Mouse (Mus musculus) ES-E14 (cell line): Measurements from ENCODE around the gene Parp4. TPM values are rescaled to one million over a fixed set of nuclear protein-coding genes. Genes with fewer than 3 reads are reported as not detected.

Experiments
- DNase-seq: peaks from one replicate; pipeline ENCODE4 v3.0.0-alpha.2; 2013; ENCODE audit warnings: low read depth, low spot score
- H3K27ac ChIP-seq: 2 replicates; pipeline ENCODE4 v1.5.1; 2012; ENCODE audit warnings: low read depth, mild to moderate bottlenecking, low read length, moderate library complexity, mixed read lengths; ENCODE audit not compliant: poor library complexity, insufficient read depth, severe bottlenecking
- H3K36me3 ChIP-seq: 2 replicates; pipeline ENCODE4 v1.6.1; 2012; ENCODE audit warnings: mild to moderate bottlenecking, low read length, moderate library complexity, mixed read lengths; ENCODE audit not compliant: control insufficient read depth, poor library complexity, insufficient read depth, severe bottlenecking
- H3K4me1 ChIP-seq, 2 experiments: fragments of 150-350 bp in 1 of 2; sonication (generic) in 1 of 2; 2 replicates each; pipeline ENCODE4 v1.6.1; 2012; ENCODE audit warnings: low read length in 2 of 2, mild to moderate bottlenecking in 1 of 2, mixed read lengths in 1 of 2; ENCODE audit not compliant: control insufficient read depth in 2 of 2, insufficient read depth in 2 of 2, poor library complexity in 1 of 2
- H3K4me3 ChIP-seq, 2 experiments: fragments of 150-350 bp in 1 of 2; sonication (generic) in 1 of 2; 2 replicates each; pipeline ENCODE4 v1.5.1; 2012; ENCODE audit warnings: low read length in 2 of 2, low read depth in 1 of 2, mild to moderate bottlenecking in 1 of 2, mixed read lengths in 1 of 2; ENCODE audit not compliant: insufficient read depth in 1 of 2, poor library complexity in 1 of 2, severe bottlenecking in 1 of 2
- H3K9ac ChIP-seq: 2 replicates; pipeline ENCODE4 v1.6.1; 2012; ENCODE audit warnings: low read depth, mild to moderate bottlenecking, low read length, mixed read lengths; ENCODE audit not compliant: poor library complexity, insufficient read depth, severe bottlenecking
- H3K9me3 ChIP-seq: fragments of 150-350 bp; sonication (generic); 2 replicates; pipeline ENCODE4 v1.6.1; 2012; ENCODE audit warnings: low read depth, mild to moderate bottlenecking, low read length; ENCODE audit not compliant: control insufficient read depth, insufficient read depth
- CHD2 ChIP-seq: IDR thresholded peaks from 2 replicates; pipeline ENCODE4 v1.6.1; 2014; ENCODE audit warnings: mild to moderate bottlenecking, low read depth, low read length, inconsistent platforms
- HCFC1 ChIP-seq: IDR thresholded peaks from 2 replicates; pipeline ENCODE4 v1.6.1; 2012; ENCODE audit warnings: low read length, inconsistent platforms, borderline replicate concordance; ENCODE audit not compliant: insufficient read depth
- MAFK ChIP-seq: IDR thresholded peaks from 2 replicates; pipeline ENCODE4 v1.6.1; 2014; ENCODE audit warnings: mild to moderate bottlenecking, low read depth, low read length, inconsistent platforms; ENCODE audit not compliant: insufficient read depth
- ZC3H11A ChIP-seq: IDR thresholded peaks from 2 replicates; pipeline ENCODE4 v1.6.1; 2012; ENCODE audit warnings: low read depth, mild to moderate bottlenecking, inconsistent platforms, low read length, borderline replicate concordance
- ZNF384 ChIP-seq: IDR thresholded peaks from 2 replicates; pipeline ENCODE4 v1.6.1; 2012; ENCODE audit warnings: low read depth, low read length, inconsistent platforms
- in situ Hi-C, 2 experiments: fragments of 600-800 bp; cut with MboI; formaldehyde crosslinking; loops; one replicate each; pipeline ENCODE4 v1.15.1; 2025; ENCODE audit warnings: low sequenced_read_pairs in 2 of 2, inconsistent platforms in 1 of 2; ENCODE audit not compliant: unreplicated experiment in 2 of 2
- total RNA-seq: library from RNA; depleted of rRNA; stranded (reverse); fragments of 300-350 nt; gene quantifications from 2 replicates; pipeline ENCODE4 v1.2.3, GENCODE M21; 2012

Gene Parp4
- total RNA-seq, 1 experiment, result 1.7 TPM

GRCm38 (mm10) chr14:56579011-56579410 is 3.6 kb downstream of the Parp4 start:
- H3K4me1 ChIP-seq, result peaks cover 0 to 5% of the 10 kb centered on the region in 2 experiments; a peak in 3 of 4 replicates
- DNase-seq, result no peak
- no peaks in the 10 kb centered on the region for H3K9me3 ChIP-seq
- H3K36me3 ChIP-seq, result no peaks in the 10 kb centered on the region
- H3K27ac ChIP-seq, result no peak overlapping the region
- H3K9ac ChIP-seq, result no peak overlapping the region
- in situ Hi-C loops, result no loop called here
- H3K4me3 ChIP-seq, result no peak overlapping the region
- TF ChIP-seq CHD2 (no peak), MAFK (no peak), ZC3H11A (no peak), ZNF384 (no peak), HCFC1 (no peak)

- Histone ChIP-seq H3K4me3 (no peak overlapping the region), H3K9ac (no peak overlapping the region), H3K36me3 (no peaks in the 10 kb centered on the region; the same call in 1 of the 2 replicates), H3K27ac (no peak overlapping the region), H3K9me3 (no peaks in the 10 kb centered on the region), H3K4me1 (peaks cover 0 to 5% of the 10 kb centered on the region in 2 experiments; a peak in 1 of 4 replicates)
- DNase-seq, result no peak
- no peak for TF ChIP-seq MAFK
- in situ Hi-C loops, result no loop called here
These were observed 5.7 kb downstream of the Parp4 start for GRCm38 (mm10) chr14:56581117-56581516.

- DNase-seq, result no peak
- TF ChIP-seq ZNF384, result no peak
- TF ChIP-seq MAFK, result no peak
- no peak for TF ChIP-seq HCFC1
- no peak for TF ChIP-seq CHD2
- TF ChIP-seq ZC3H11A, result no peak
- no peak overlapping the region for H3K9ac ChIP-seq
- no peaks in the 10 kb centered on the region for H3K9me3 ChIP-seq
- H3K4me3 ChIP-seq, result no peak overlapping the region
- no peaks in the 10 kb centered on the region for H3K4me1 ChIP-seq
- in situ Hi-C loops, result no loop called here
- no peaks in the 10 kb centered on the region; the same call in 1 of the 2 replicates for H3K36me3 ChIP-seq
- H3K27ac ChIP-seq, result no peak overlapping the region
These were observed 6.9 kb downstream of the Parp4 start for GRCm38 (mm10) chr14:56582294-56582693.

DNA sequence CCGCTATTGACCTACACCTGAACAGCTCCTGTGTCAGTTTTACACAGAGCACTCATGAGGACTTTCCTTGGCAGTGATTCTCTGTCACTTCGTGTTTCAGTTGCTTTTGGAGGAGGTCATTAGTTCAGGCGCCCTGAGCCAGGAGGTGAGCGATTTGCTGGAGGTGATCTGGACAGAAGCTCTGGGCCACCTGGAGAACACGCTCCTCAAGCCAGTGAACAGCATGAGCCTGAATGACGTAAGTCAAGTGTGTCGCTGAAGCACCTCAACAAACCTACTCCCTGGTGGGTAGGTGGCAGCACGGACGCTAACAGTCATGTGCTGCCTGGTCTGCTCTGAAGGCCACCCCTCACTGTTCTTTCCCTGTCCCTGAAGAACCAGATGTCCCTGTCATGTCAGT is 16.8 kb downstream of the Parp4 start:
- Histone ChIP-seq H3K9me3 (no peaks in the 10 kb centered on the region), H3K27ac (no peak overlapping the region), H3K9ac (no peak overlapping the region), H3K36me3 (no peaks in the 10 kb centered on the region; the same call in 1 of the 2 replicates), H3K4me1 (no peaks in the 10 kb centered on the region), H3K4me3 (no peak overlapping the region)
- no peak for DNase-seq
- TF ChIP-seq HCFC1, result no peak
- TF ChIP-seq MAFK, result no peak
- no peak for TF ChIP-seq ZC3H11A
- no peak for TF ChIP-seq CHD2
- TF ChIP-seq ZNF384, result no peak
- in situ Hi-C loops, result no loop called here

DNA sequence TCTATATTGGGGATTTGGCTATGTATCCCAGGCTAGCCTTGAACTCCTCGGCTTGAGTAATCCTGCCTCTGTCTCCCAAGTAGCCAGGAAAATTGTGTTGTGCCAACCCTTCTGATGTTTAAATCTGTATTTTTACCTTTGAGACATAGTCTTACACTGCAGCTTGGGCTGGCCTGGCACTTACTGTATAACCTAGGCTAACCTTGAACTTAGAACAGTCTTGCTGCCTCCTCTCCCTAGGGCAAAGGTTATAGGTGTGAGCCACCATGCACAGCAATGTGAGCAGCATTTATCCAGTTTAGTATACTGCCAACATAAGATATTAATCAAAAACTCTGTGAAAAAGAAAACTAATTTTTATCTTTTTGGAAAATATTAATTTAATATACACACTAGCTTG is 19.4 kb downstream of the Parp4 start:
- no peak for DNase-seq
- no peak overlapping the region for H3K9ac ChIP-seq
- no peak overlapping the region for H3K4me3 ChIP-seq
- H3K27ac ChIP-seq, result no peak overlapping the region
- TF ChIP-seq MAFK (no peak), CHD2 (no peak), ZC3H11A (no peak), HCFC1 (no peak), ZNF384 (no peak)
- in situ Hi-C loops, result no loop called here
- H3K36me3 ChIP-seq, result no peaks in the 10 kb centered on the region; the same call in 1 of the 2 replicates
- H3K9me3 ChIP-seq, result no peaks in the 10 kb centered on the region
- H3K4me1 ChIP-seq, result no peaks in the 10 kb centered on the region; a peak in 1 of 4 replicates
